Mouse (Mus musculus) thymus, adult 2 months (tissue): ENCODE results near the gene Col23a1. TPM values are rescaled to one million over a fixed set of nuclear protein-coding genes. Genes with fewer than 3 reads are reported as not detected.
"Not testable (repeated sequence)": the region's sequence is repeated elsewhere in the genome, so short reads cannot be mapped to it uniquely, and the experiment has no call there.

Experiments used
- DNase-seq: peaks from one replicate; pipeline ENCODE4 v3.0.0; 2021
- H3K27ac ChIP-seq: fragments of 200-500 bp; 2 replicates; pipeline ENCODE4 v1.5.1; 2012; ENCODE audit warnings: low read length, control low read depth; ENCODE audit not compliant: control insufficient read depth, insufficient read depth
- H3K27me3 ChIP-seq: fragments of 200-500 bp; 2 replicates; pipeline ENCODE4 v1.6.1; 2012; ENCODE audit warnings: mild to moderate bottlenecking, low read length, moderate library complexity, mixed read lengths; ENCODE audit not compliant: control insufficient read depth, insufficient read depth
- H3K36me3 ChIP-seq: fragments of 200-500 bp; 2 replicates; pipeline ENCODE4 v1.6.1; 2012; ENCODE audit warnings: mild to moderate bottlenecking, low read length, moderate library complexity; ENCODE audit not compliant: control insufficient read depth, insufficient read depth
- H3K4me1 ChIP-seq: fragments of 200-500 bp; replicated peaks from 2 replicates; pipeline ENCODE4 v1.6.1; 2012; ENCODE audit warnings: low read length; ENCODE audit not compliant: control insufficient read depth, insufficient read depth
- H3K4me3 ChIP-seq: fragments of 200-500 bp; 2 replicates; pipeline ENCODE4 v1.5.1; 2012; ENCODE audit warnings: mild to moderate bottlenecking, low read length, control low read depth, moderate library complexity; ENCODE audit not compliant: control insufficient read depth, insufficient read depth
- CTCF ChIP-seq: fragments of 200-500 bp; IDR thresholded peaks from 2 replicates; pipeline ENCODE4 v1.5.1; 2012; ENCODE audit warnings: mild to moderate bottlenecking, control low read depth, low read length, moderate library complexity, borderline replicate concordance; ENCODE audit not compliant: control insufficient read depth, poor library complexity, insufficient read depth; ENCODE audit errors: extremely low read depth
- POLR2A ChIP-seq: fragments of 200-500 bp; IDR thresholded peaks from 2 replicates; pipeline ENCODE4 v1.6.1; 2012; ENCODE audit warnings: mild to moderate bottlenecking, low read length, control low read depth, moderate library complexity; ENCODE audit not compliant: control insufficient read depth, poor library complexity, insufficient read depth; ENCODE audit errors: extremely low read depth
- WGBS: fragments of 180-500 bp; shearing (Covaris S2); methylation state at CpG from one replicate; pipeline ENCODE4 v1.1.7; 2018; 5-methylcytosine and 5-hydroxymethylcytosine counted together
- polyA plus RNA-seq: library from polyadenylated mRNA; depleted of rRNA; stranded (reverse); fragments of >200 nt; gene quantifications from 2 replicates; pipeline ENCODE4 v1.2.3, GENCODE M21; 2012; rRNA removed

Gene Col23a1
- polyA plus RNA-seq, 1 experiment, result 1.2 TPM

GRCm38 (mm10) chr11:51632130-51632753, 342.5 kb downstream of the Col23a1 start:
- 44% methylated on average over 6 of the region's 6 CpGs for WGBS
- Histone ChIP-seq H3K4me1 (peaks cover 22% of the 10 kb centered on the region), H3K36me3 (peaks cover 17% of the 10 kb centered on the region), H3K4me3 (no peak overlapping the region), H3K27ac (no peak overlapping the region), H3K27me3 (no peaks in the 10 kb centered on the region)
- no peak for TF ChIP-seq CTCF
- TF ChIP-seq POLR2A, result no peak
- no peak for DNase-seq

DNA sequence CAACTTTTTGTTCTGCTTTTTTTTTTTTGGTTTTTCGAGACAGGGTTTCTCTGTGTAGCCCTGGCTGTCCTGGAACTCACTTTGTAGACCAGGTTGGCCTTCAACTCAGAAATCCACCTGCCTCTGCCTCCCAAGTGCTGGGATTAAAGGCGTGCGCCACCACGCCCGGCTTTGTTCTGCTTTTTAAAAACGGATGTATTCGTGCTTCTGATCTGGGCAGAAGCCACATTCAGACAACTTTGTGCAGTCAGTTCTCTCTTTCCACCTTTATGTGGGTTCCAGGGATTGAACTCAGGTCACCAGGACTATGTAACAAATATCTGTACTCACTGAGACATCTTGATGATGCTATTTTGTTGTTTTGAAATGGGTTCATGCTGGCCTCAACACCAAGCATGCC, 343.5 kb downstream of the Col23a1 start:
- not testable (repeated sequence) for H3K27ac ChIP-seq, DNase-seq, H3K4me3 ChIP-seq, H3K36me3 ChIP-seq, H3K27me3 ChIP-seq
- peaks cover 29% of the 10 kb centered on the region for H3K4me1 ChIP-seq
- 67% methylated on average over 7 of the region's 7 CpGs for WGBS

Other genes starting within 250 kb of the Col23a1 start
- not detected in 2 replicates for gene Olfr1375, start 241.8 kb upstream of the Col23a1 start, polyA plus RNA-seq
- 0.15 and 0.32 TPM in 2 replicates for gene Zfp354a, start 230.7 kb upstream of the Col23a1 start, polyA plus RNA-seq
- gene Gm12569, start 69.4 kb upstream of the Col23a1 start, polyA plus RNA-seq, result not detected in 2 replicates
- 62.9 and 68.2 TPM in 2 replicates for gene Clk4, start 28.2 kb upstream of the Col23a1 start, polyA plus RNA-seq
- gene BC049762, start 26.9 kb upstream of the Col23a1 start, polyA plus RNA-seq, result 0.15 and 0.26 TPM in 2 replicates